Mouse (Mus musculus) heart, embryonic 14.5 days (tissue): ENCODE measurements around the gene Gm12216. TPM values are rescaled to one million over a fixed set of nuclear protein-coding genes. Genes with fewer than 3 reads are reported as not detected.

Experiments used
- ATAC-seq: fragments of 200-750 bp; cut with Nextera tagmentation; 2 replicates; pipeline ENCODE4 v1.8.0; 2017; ENCODE audit warnings: low read depth, moderate TSS enrichment; ENCODE audit not compliant: insufficient number of reproducible peaks, insufficient read depth, low FRiP score
- H3K27ac ChIP-seq, 2 experiments: fragments of 200-500 bp in 1 of 2; fragments of 300-500 bp in 1 of 2; sonication (generic) in 1 of 2; replicated peaks in 1 of 2; 2 replicates each; pipeline ENCODE4 v1.5.1; 2012 to 2014; ENCODE audit warnings: low read depth in 2 of 2, low read length in 2 of 2, control low read depth in 1 of 2, mild to moderate bottlenecking in 1 of 2, mixed read lengths in 1 of 2; ENCODE audit not compliant: control insufficient read depth in 1 of 2, insufficient read depth in 1 of 2
- H3K27me3 ChIP-seq: fragments of 300-500 bp; sonication (generic); 2 replicates; pipeline ENCODE4 v1.6.1; 2014; ENCODE audit warnings: mild to moderate bottlenecking, low read length, control low read depth; ENCODE audit not compliant: control insufficient read depth, insufficient read depth
- H3K36me3 ChIP-seq: fragments of 300-500 bp; sonication (generic); 2 replicates; pipeline ENCODE4 v1.6.1; 2014; ENCODE audit warnings: mild to moderate bottlenecking, control low read depth, low read length, mixed read lengths; ENCODE audit not compliant: control insufficient read depth, insufficient read depth
- H3K4me1 ChIP-seq, 2 experiments: fragments of 200-500 bp in 1 of 2; fragments of 300-500 bp in 1 of 2; sonication (generic) in 1 of 2; 2 replicates each; pipeline ENCODE4 v1.6.1; 2012 to 2014; ENCODE audit warnings: low read length in 2 of 2, control low read depth in 1 of 2, mixed read lengths in 1 of 2; ENCODE audit not compliant: control insufficient read depth in 2 of 2, insufficient read depth in 2 of 2
- H3K4me2 ChIP-seq: fragments of 300-500 bp; sonication (generic); 2 replicates; pipeline ENCODE4 v1.6.1; 2014; ENCODE audit warnings: mild to moderate bottlenecking, low read length
- H3K4me3 ChIP-seq, 2 experiments: fragments of 200-500 bp in 1 of 2; fragments of 300-500 bp in 1 of 2; sonication (generic) in 1 of 2; 2 replicates each; pipeline ENCODE4 v1.5.1; 2012 to 2014; ENCODE audit warnings: low read length in 2 of 2, mild to moderate bottlenecking in 2 of 2, control low read depth in 1 of 2, low read depth in 1 of 2, moderate library complexity in 1 of 2; ENCODE audit not compliant: control insufficient read depth in 1 of 2, insufficient read depth in 1 of 2
- H3K9ac ChIP-seq: fragments of 300-500 bp; sonication (generic); 2 replicates; pipeline ENCODE4 v1.6.1; 2014; ENCODE audit warnings: mild to moderate bottlenecking, low read length
- H3K9me3 ChIP-seq: fragments of 300-500 bp; sonication (generic); 2 replicates; pipeline ENCODE4 v1.6.1; 2016; ENCODE audit warnings: low read length, control low read depth; ENCODE audit not compliant: control insufficient read depth
- WGBS: fragments of 180-500 bp; shearing (Covaris S2); extraction: QIAGEN DNeasy Blood & Tissue Kit; methylation state at CpG from one replicate; pipeline ENCODE4 v1.1.7; 2014; 5-methylcytosine and 5-hydroxymethylcytosine counted together
- polyA plus RNA-seq: library from polyadenylated mRNA; unstranded; fragments of >200 nt; fragmentation: Nextera tagmentation; extraction: Ambion mirVana; gene quantifications from 2 replicates; pipeline ENCODE4 v1.2.1, GENCODE M21; 2014

Gm12216 gene
- polyA plus RNA-seq, 1 experiment from 2014 or later, result 0.30 TPM

DNA sequence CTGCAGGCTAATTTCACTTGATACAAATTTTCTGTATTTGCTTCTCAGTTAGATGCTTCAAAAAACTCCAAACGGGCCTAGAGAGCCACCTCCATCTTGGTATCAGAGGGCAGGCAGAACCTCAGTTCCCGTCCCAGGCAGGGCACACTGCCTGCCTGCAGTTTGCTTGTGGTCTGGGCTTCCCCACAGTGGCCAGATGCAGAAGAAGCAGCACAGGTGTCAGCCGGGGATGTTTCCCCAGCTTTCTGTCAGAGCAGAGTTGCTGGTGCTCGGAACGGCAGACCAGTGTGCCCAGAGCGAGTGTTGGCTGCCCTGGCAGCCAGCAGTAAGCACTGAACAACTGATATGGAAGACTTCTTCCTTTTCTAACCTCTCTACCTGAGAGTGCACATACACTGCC lies 19.9 kb downstream of the Gm12216 start:
- no peaks in the 10 kb centered on the region for H3K9me3 ChIP-seq
- H3K27ac ChIP-seq, result no peak overlapping the region; a peak in 1 of 4 replicates
- no peak overlapping the region for H3K9ac ChIP-seq
- peaks cover 14% of the 10 kb centered on the region in 2 experiments for H3K4me1 ChIP-seq
- WGBS, result 74% methylated on average over 6 of the region's 6 CpGs
- no peak for ATAC-seq
- H3K4me3 ChIP-seq, result no peak overlapping the region
- no peak overlapping the region for H3K4me2 ChIP-seq
- no peaks in the 10 kb centered on the region; the same call in 1 of the 2 replicates for H3K27me3 ChIP-seq
- no peaks in the 10 kb centered on the region for H3K36me3 ChIP-seq

DNA sequence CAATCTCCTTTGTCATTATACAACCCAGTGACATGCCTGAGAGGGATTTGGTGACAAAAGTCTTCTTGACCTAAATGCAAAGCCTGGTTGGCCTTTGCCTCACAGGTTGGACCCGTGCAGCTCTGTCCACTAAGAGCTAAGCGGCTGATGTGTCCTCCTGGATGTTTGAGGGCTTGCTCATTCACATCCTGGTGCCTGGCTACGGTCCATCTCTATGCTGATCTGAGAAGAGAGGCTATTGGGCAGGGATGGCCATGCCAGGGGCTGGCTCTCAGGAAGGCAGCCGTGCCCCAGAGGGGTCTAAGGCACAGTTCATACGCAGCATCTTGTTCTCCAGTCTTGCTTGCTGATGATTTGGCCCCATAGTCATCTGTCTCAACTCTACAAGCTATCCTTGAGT lies 21.3 kb downstream of the Gm12216 start:
- H3K9me3 ChIP-seq, result no peaks in the 10 kb centered on the region
- no peaks in the 10 kb centered on the region; the same call in 1 of the 2 replicates for H3K27me3 ChIP-seq
- no peak overlapping the region for H3K27ac ChIP-seq
- H3K4me2 ChIP-seq, result no peak overlapping the region
- 62% methylated on average over 5 of the region's 5 CpGs for WGBS
- H3K4me3 ChIP-seq, result no peak overlapping the region
- no peaks in the 10 kb centered on the region for H3K36me3 ChIP-seq
- H3K9ac ChIP-seq, result no peak overlapping the region
- H3K4me1 ChIP-seq, result peaks cover 14% of the 10 kb centered on the region in 2 experiments
- no peak for ATAC-seq

DNA sequence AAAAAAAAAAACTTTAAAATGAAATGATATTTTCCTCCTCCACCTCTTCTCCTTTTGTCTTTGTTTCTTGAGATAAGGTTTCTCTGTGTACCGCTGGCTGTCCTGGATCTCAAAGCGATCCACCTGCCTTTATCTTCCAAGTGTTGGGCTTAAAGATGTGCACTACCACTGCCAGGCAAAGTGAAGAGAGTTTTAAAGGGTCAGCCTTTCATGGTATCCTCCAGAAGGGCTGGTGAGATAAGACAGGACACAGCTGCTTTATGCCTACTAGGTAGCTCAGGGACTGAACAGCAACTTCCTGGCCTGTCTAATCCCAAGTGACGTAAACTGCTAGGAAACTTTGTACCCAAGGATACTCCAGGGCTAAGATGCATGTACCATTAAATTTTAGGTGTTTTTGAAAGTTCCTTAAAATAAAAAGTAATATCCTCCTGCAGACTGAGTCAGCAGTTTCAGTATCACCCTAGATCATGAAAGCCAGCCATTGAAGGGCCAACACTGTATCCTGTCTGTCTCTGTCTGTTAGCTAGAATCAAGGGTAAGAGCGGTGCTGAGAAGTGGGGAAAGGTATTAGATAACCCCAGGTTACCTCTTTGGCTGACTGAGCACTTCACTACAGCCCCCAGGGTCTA lies 23.6 kb downstream of the Gm12216 start:
- Histone ChIP-seq H3K27ac (no peak overlapping the region), H3K4me2 (no peak overlapping the region), H3K4me1 (peaks cover 14% of the 10 kb centered on the region in 2 experiments), H3K9ac (no peak overlapping the region), H3K9me3 (no peaks in the 10 kb centered on the region), H3K36me3 (no peaks in the 10 kb centered on the region), H3K27me3 (no peaks in the 10 kb centered on the region), H3K4me3 (no peak overlapping the region)
- WGBS, result 43% methylated on average over 4 of the region's 4 CpGs
- ATAC-seq, result no peak

DNA sequence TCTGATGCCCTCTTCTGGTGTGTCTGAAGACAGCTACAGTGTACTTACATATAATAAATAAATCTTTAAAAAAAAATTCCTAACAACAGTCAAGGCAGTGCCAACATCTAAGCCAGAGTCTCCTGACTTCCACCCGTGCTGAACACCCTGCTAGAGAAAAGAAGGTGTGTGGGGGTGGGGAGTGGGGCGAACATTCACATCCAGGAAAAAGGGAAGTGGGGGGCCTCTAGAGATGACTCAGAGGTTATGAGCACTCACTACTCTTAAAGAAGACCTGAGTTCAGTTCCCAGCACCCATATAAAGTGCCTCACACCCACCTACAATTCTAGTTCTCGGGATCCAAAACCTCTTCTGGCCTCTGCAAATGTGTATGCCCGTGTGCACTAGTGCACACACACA lies 33.6 kb downstream of the Gm12216 start:
- ATAC-seq, result no peak
- Histone ChIP-seq H3K27ac (no peak overlapping the region), H3K4me3 (no peak overlapping the region), H3K4me1 (peaks cover 0 to 4% of the 10 kb centered on the region in 2 experiments; a peak in 1 of 4 replicates), H3K4me2 (no peak overlapping the region), H3K27me3 (no peaks in the 10 kb centered on the region), H3K9me3 (peaks cover 3% of the 10 kb centered on the region; the same call in 1 of the 2 replicates), H3K9ac (no peak overlapping the region), H3K36me3 (no peaks in the 10 kb centered on the region)
- WGBS, result 82% methylated on average over 4 of the region's 4 CpGs

DNA sequence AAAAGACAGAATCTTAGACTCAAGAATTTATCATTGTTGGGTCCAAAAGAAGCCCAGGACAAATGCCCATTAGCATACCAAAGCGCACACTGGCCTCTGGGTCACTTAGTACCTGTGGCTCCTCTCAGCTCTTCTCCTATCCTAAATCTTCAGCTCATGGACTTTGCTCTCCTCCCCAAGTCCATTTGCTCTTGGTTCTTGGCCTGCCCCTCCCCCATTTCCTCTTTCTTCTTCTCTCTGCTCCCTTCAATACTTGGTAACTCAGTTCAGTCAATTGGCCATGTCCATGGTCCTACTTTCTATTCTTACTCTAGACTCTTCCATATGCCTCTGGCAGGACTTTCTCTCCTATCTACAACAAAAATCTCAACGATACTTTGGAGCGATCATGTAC lies 37.1 kb downstream of the Gm12216 start:
- 88% methylated on average over 3 of the region's 3 CpGs for WGBS
- H3K4me2 ChIP-seq, result no peak overlapping the region
- H3K4me3 ChIP-seq, result no peak overlapping the region
- H3K9me3 ChIP-seq, result no peaks in the 10 kb centered on the region
- no peak for ATAC-seq
- no peak overlapping the region for H3K9ac ChIP-seq
- peaks cover 0 to 4% of the 10 kb centered on the region in 2 experiments; a peak in 1 of 4 replicates for H3K4me1 ChIP-seq
- no peaks in the 10 kb centered on the region for H3K36me3 ChIP-seq
- no peaks in the 10 kb centered on the region for H3K27me3 ChIP-seq
- no peak overlapping the region for H3K27ac ChIP-seq

DNA sequence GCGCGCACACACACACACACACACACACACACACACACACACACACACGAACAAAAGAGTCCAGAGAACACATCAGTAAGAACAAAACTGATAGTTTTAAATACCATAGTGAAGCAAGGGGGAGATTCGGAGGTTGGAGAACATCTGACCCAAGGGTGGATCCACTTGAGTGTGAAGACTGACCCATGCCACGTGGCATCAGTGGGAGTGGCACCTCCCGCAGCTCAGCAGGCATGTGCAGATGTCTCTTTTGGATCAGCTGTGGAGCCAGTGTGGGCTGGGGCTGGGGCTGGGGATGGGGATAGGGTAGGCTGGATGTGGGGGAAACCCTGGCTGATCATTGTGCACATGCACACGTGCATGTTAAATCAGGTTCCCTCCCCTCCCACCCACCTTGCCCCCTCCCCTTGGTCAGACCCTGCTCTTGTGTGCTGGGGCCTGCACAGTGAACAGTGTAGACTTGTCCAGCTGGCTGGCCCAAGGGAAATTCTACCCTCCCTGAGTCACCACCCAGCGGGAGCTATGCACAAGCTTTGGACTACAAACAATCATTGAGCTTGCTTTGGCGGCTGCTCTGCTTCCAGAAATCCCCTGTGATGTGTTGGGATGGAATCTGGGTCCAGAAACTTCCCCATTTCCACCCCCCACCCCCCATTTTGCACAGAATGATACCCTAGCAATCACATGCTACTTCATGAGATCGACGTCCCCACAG lies 37.7 kb downstream of the Gm12216 start:
- Histone ChIP-seq H3K9me3 (no peaks in the 10 kb centered on the region), H3K4me2 (no peak overlapping the region), H3K27ac (no peak overlapping the region), H3K9ac (no peak overlapping the region), H3K27me3 (no peaks in the 10 kb centered on the region), H3K36me3 (no peaks in the 10 kb centered on the region), H3K4me3 (no peak overlapping the region), H3K4me1 (peaks cover 0 to 4% of the 10 kb centered on the region in 2 experiments; a peak in 1 of 4 replicates)
- WGBS, result 83% methylated on average over 11 of the region's 11 CpGs
- no peak for ATAC-seq

DNA sequence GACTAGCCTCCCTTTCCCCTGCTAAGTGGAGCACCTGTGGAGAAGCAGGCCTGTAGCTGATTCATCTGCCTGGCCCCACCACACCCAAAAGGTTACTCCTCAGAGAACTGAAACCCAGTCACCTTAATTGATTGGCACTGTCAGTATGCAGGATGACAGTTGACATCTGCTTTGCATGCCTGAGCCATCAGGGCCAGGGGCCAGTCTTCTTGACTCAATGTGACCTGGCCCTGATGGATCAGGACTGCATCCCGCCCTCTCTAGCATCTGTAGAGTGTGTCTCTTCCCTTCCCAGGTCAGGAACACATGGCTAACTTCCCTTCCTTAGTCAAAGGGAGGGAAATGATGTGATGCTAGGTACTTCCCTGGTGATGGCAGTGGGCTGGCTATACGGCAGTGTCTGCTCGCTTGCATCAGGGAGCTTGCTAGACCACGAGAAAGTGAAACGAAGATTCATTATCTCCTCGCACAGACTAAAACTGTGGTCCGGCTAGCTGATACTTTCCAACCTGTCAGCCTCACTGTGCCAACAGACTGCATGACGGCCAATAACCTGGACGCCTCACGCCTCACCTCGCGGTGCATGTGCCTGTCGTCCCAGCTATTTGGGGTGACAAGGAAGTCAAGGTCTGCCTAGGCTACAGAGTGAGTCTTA lies 38.4 kb downstream of the Gm12216 start:
- no peak overlapping the region for H3K27ac ChIP-seq
- H3K4me1 ChIP-seq, result no peaks in the 10 kb centered on the region
- H3K27me3 ChIP-seq, result no peaks in the 10 kb centered on the region
- no peak overlapping the region for H3K4me2 ChIP-seq
- no peak for ATAC-seq
- 82% methylated on average over 13 of the region's 13 CpGs for WGBS
- no peaks in the 10 kb centered on the region for H3K9me3 ChIP-seq
- no peak overlapping the region for H3K4me3 ChIP-seq
- H3K9ac ChIP-seq, result no peak overlapping the region
- H3K36me3 ChIP-seq, result no peaks in the 10 kb centered on the region
